Mouse (Mus musculus) heart, postnatal 10 days (tissue): ENCODE measurements at regions not wholly inside any gene's neighbourhood (a gene's known extent, or its start where the extent isn't known, plus 50 kb on each side); places are given as distances from the start of the nearest gene placed in this dataset.

ENCODE experiments used
- DNase-seq, 2 experiments: peaks; one replicate each; pipeline ENCODE4 v3.0.0; 2021
- intact Hi-C: fragments of 180-260 bp; cut with DNase I; formaldehyde crosslinking; loops from one replicate; pipeline ENCODE4 v1.15.1; 2025

DNA sequence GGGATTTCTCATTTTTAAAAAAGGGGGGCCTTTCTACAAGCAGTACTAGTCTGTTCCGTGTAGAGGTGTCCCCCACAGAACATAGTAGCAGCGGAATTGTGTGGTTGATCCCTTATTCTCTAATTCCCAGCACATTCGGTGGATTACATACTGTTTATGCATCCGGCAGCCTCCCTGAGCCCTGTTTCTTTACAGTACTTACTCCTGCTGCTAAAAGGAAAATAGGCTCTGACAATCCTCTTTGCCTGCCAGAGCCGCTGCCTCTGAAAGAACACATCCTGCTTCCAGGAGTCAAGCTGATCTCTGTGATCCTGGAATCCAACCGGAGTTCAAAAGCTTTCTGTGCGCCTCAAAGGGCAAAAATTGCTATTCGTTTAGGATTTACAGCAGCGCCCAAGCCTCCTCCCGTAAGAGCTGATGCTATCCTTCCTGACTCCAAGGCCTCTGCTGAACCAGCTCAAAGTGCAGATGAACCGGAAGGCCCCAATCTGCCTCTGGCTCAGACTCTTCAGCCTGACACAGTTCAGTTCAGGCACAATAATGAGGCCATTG lies 936.6 kb downstream of the Ndufa4 start:
- DNase-seq: peak in 1 of 2 experiments; percentile 3
- intact Hi-C loops: no loop called here

DNA sequence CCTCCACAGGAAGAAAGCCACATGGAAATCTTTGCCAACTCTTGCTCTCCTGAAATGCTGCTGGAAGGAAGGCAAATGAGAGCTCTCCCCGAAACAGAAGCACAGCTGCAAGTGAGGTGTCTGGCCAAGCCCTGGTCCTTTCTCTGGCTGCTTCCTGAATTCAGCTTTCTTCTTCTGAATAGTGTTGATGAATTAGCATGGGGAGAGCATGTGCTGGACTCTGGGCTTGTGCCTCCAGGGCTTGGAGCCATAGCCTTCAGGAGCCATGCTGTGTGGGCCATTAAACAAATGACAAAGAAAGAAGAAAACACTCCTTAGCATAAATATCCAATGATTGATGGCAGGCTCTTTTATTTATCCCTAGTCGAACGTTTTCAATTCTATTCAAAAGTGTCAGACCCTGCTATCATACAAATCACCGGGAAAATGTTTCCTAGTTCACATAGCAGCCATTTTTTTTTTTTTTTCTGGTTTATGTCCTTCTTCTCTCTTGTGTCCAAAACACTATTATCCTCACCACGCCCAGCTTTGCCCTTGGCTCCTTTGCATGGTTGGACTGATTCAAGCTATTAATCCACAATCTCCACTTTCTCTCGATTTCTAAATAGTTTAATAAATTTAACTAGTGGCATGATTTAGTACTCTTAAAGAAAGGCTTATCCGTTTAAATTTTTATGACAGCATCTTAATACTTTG lies 937.3 kb downstream of the Ndufa4 start:
- peak; percentile 1 to 2 for DNase-seq
- intact Hi-C loops: no loop called here

GRCm38 (mm10) chr6:10943545-10943944 lies 963.8 kb downstream of the Ndufa4 start:
- intact Hi-C loops: no loop called here
- DNase-seq: no peak

- intact Hi-C loops: no loop called here
- no peak for DNase-seq
Measured at GRCm38 (mm10) chr6:10941470-10941869, 965.8 kb downstream of the Ndufa4 start.
